Mouse (Mus musculus) heart, adult 2 months (tissue): ENCODE measurements around the gene Pld4.

Source experiments
- CTCF ChIP-seq: fragments of 200-600 bp; IDR thresholded peaks from 2 replicates; pipeline ENCODE4 v1.8.1; 2022; ENCODE audit warnings: antibody characterized with exemption, mild to moderate bottlenecking, moderate library complexity
- POLR2A ChIP-seq: fragments of 200-500 bp; IDR thresholded peaks from 2 replicates; pipeline ENCODE4 v1.6.1; 2011; ENCODE audit warnings: mild to moderate bottlenecking, low read depth, low read length, control low read depth; ENCODE audit not compliant: insufficient read depth

- no peak for TF ChIP-seq CTCF
- no peak for TF ChIP-seq POLR2A
These were observed 52.9 kb downstream of the Pld4 start for GRCm38 (mm10) chr12:112813370-112813769.
